Mouse (Mus musculus): Measurements from ENCODE around the gene Timm9. TPM values are rescaled to one million over a fixed set of nuclear protein-coding genes. Genes with fewer than 3 reads are reported as not detected.

The Timm9 gene
- total RNA-seq (2014; rRNA removed; ENCODE audit: low replicate concordance) (26.1 and 40.3 TPM in 2 replicates), polyA plus RNA-seq (2015; fragmentation: Nextera tagmentation; extraction: Ambion mirVana) (96.5 and 111 TPM in 2 replicates)

- Histone ChIP-seq H3K4me2 (ENCODE audit: low read depth, low read length) (peak within 1 kb of the TSS; percentile 97), H3K36me3 (replicated peaks; ENCODE audit: control insufficient read depth, insufficient read depth, low read length) (peaks cover 36% of the 10 kb centered on the region), H3K27me3 (ENCODE audit: control insufficient read depth, insufficient read depth, low read length) (no peaks in the 10 kb centered on the region), H3K4me1 (ENCODE audit: control insufficient read depth, insufficient read depth) (peaks cover 13% of the 10 kb centered on the region), H3K4me3 (ENCODE audit: low read depth, low read length) (peak within 1 kb of the TSS; percentile 95), H3K9me3 (replicated peaks; ENCODE audit: control insufficient read depth, low read length) (no peaks in the 10 kb centered on the region), H3K9ac (replicated peaks; ENCODE audit: low read depth, low read length) (peak within 1 kb of the TSS; percentile 95), H3K27ac (ENCODE audit: low read depth) (peak within 1 kb of the TSS; percentile 82)
- TF ChIP-seq CTCF (IDR thresholded peaks at IDR 0.05; ENCODE audit: low read depth) (no peak), EP300 (IDR thresholded peaks at IDR 0.05; ENCODE audit: low read depth) (peak; percentile 36; the same call in 1 of the 2 replicates)
- peak; percentile 92 for ATAC-seq (ENCODE audit: insufficient read depth, low read depth)
- WGBS, result under 1% methylated on average over 52 of the region's 52 CpGs
- DNase-seq (ENCODE audit: low spot score), result peak; percentile 78
Measured at GRCm38 (mm10) chr12:71136130-71136973, at the start of gene Timm9, which contains the start of gene 2700049A03Rik. TSS of gene Timm9 (minus strand) at chr12:71136684. TSS of gene 2700049A03Rik (plus strand) at chr12:71136848.

DNA sequence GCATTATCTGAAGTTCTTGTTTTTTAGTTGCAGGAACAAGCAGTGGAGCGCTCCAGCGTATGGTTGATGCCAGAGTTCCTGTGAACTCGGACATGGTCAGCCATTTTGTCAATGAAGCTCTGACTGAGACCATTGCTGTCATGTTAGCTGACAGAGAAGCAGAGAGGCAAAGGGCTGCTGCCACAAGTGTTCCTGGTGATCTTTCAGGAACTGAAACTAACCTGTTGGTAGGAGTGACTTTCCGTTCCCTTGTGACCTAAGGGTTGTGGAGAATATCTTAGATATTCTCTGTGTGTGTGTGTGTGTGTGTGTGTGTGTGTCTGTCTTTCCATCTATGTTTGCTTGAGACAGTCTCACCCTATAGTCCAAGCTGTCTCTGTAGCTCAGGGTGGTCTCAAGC is 47.9 kb upstream of the Timm9 start:
- Histone ChIP-seq H3K4me2 (ENCODE audit: low read depth, low read length) (no peak overlapping the region), H3K9me3 (replicated peaks; ENCODE audit: control insufficient read depth, low read length) (no peaks in the 10 kb centered on the region), H3K27ac (ENCODE audit: low read depth) (no peak overlapping the region), H3K4me3 (ENCODE audit: low read depth, low read length) (no peak overlapping the region), H3K36me3 (replicated peaks; ENCODE audit: control insufficient read depth, insufficient read depth, low read length) (peaks cover 58% of the 10 kb centered on the region), H3K4me1 (ENCODE audit: control insufficient read depth, insufficient read depth) (no peaks in the 10 kb centered on the region), H3K27me3 (ENCODE audit: control insufficient read depth, insufficient read depth, low read length) (no peaks in the 10 kb centered on the region), H3K9ac (replicated peaks; ENCODE audit: low read depth, low read length) (no peak overlapping the region)
- TF ChIP-seq EP300 (IDR thresholded peaks at IDR 0.05; ENCODE audit: low read depth), result no peak
- ATAC-seq (ENCODE audit: insufficient read depth, low read depth), result no peak
- no peak for DNase-seq (ENCODE audit: low spot score)
- 95% methylated on average over 4 of the region's 4 CpGs for WGBS

DNA sequence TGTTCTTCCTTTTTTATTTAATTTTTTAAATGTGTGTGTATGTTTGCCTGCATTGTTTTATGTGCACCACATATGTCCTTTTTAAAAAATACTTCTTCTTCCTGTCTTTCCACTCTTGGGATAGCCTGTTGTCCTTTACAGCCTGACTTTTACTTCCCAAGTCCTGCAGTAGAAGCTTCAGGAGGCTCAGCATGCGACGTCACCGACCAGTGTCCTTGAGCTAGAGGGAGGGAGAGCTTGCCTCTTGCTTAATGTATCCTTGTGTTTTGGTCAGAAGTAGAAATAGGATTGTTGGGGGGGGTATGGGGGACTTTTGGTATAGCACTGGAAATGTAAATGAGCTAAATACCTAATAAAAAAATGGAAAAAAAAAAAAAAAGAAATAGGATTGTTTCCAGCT is 47.3 kb upstream of the Timm9 start:
- 93% methylated on average over 3 of the region's 3 CpGs for WGBS
- TF ChIP-seq CTCF (IDR thresholded peaks at IDR 0.05; ENCODE audit: low read depth) (no peak), EP300 (IDR thresholded peaks at IDR 0.05; ENCODE audit: low read depth) (no peak)
- ATAC-seq (ENCODE audit: insufficient read depth, low read depth), result no peak

GRCm38 (mm10) chr12:71169911-71170310 is 33.4 kb upstream of the Timm9 start:
- peaks cover 51% of the 10 kb centered on the region for H3K36me3 ChIP-seq (replicated peaks; ENCODE audit: control insufficient read depth, insufficient read depth, low read length)
- TF ChIP-seq EP300 (IDR thresholded peaks at IDR 0.05; ENCODE audit: low read depth) (no peak), CTCF (IDR thresholded peaks at IDR 0.05; ENCODE audit: low read depth) (no peak)
- 80% methylated on average over 1 of the region's 1 CpGs for WGBS
- H3K4me1 ChIP-seq (ENCODE audit: control insufficient read depth, insufficient read depth), result no peaks in the 10 kb centered on the region
- DNase-seq (ENCODE audit: low spot score), result no peak
- H3K27me3 ChIP-seq (ENCODE audit: control insufficient read depth, insufficient read depth, low read length), result no peaks in the 10 kb centered on the region
- H3K9me3 ChIP-seq (replicated peaks; ENCODE audit: control insufficient read depth, low read length), result no peaks in the 10 kb centered on the region
- no peak overlapping the region for H3K4me2 ChIP-seq (ENCODE audit: low read depth, low read length)
- H3K27ac ChIP-seq (ENCODE audit: low read depth), result no peak overlapping the region
- H3K9ac ChIP-seq (replicated peaks; ENCODE audit: low read depth, low read length), result no peak overlapping the region
- no peak for ATAC-seq (ENCODE audit: insufficient read depth, low read depth)
- H3K4me3 ChIP-seq (ENCODE audit: low read depth, low read length), result no peak overlapping the region

More for the DNA sequence above, 47.3 kb upstream of the Timm9 start:
- Histone ChIP-seq H3K36me3 (replicated peaks; ENCODE audit: control insufficient read depth, insufficient read depth, low read length) (peaks cover 58% of the 10 kb centered on the region), H3K27ac (ENCODE audit: low read depth) (no peak overlapping the region), H3K4me2 (ENCODE audit: low read depth, low read length) (no peak overlapping the region), H3K4me1 (ENCODE audit: control insufficient read depth, insufficient read depth) (no peaks in the 10 kb centered on the region), H3K9ac (replicated peaks; ENCODE audit: low read depth, low read length) (no peak overlapping the region), H3K4me3 (ENCODE audit: low read depth, low read length) (no peak overlapping the region), H3K27me3 (ENCODE audit: control insufficient read depth, insufficient read depth, low read length) (no peaks in the 10 kb centered on the region), H3K9me3 (replicated peaks; ENCODE audit: control insufficient read depth, low read length) (no peaks in the 10 kb centered on the region)
- DNase-seq (ENCODE audit: low spot score), result no peak

DNA sequence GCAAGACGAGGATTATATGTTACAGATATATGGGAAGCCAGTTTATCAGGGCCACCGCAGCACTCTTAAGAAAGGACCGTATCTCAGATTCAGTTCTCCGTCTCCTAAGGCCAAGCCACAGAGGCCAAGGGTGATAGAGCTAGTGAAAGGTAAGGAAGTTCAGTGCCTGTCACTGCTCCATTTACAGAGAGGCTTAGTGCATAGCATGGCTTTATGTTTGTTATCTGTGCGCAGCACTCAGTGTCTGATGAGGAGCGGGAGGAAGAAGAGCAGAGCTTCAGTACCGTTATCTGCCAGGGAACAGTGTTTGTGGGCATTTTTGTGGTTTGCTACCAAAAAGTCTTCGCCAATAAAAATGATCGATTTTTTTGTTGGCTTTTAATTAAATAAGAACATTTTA is 27.9 kb upstream of the Timm9 start:
- no peak overlapping the region for H3K4me2 ChIP-seq (ENCODE audit: low read depth, low read length)
- no peaks in the 10 kb centered on the region for H3K4me1 ChIP-seq (ENCODE audit: control insufficient read depth, insufficient read depth)
- no peaks in the 10 kb centered on the region for H3K27me3 ChIP-seq (ENCODE audit: control insufficient read depth, insufficient read depth, low read length)
- H3K9me3 ChIP-seq (replicated peaks; ENCODE audit: control insufficient read depth, low read length), result no peaks in the 10 kb centered on the region
- ATAC-seq (ENCODE audit: insufficient read depth, low read depth) (no peak), DNase-seq (ENCODE audit: low spot score) (no peak)
- no peak for TF ChIP-seq EP300 (IDR thresholded peaks at IDR 0.05; ENCODE audit: low read depth)
- TF ChIP-seq CTCF (IDR thresholded peaks at IDR 0.05; ENCODE audit: low read depth), result no peak
- WGBS, result 87% methylated on average over 9 of the region's 9 CpGs
- H3K4me3 ChIP-seq (ENCODE audit: low read depth, low read length), result no peak overlapping the region
- peaks cover 64% of the 10 kb centered on the region for H3K36me3 ChIP-seq (replicated peaks; ENCODE audit: control insufficient read depth, insufficient read depth, low read length)
- H3K9ac ChIP-seq (replicated peaks; ENCODE audit: low read depth, low read length), result no peak overlapping the region
- no peak overlapping the region for H3K27ac ChIP-seq (ENCODE audit: low read depth)

All from heart, postnatal 0 days (tissue).